Mouse (Mus musculus): Measurements from ENCODE around the gene Ang2. TPM values are rescaled to one million over a fixed set of nuclear protein-coding genes. Genes with fewer than 3 reads are reported as not detected.
"Not testable (repeated sequence)": the region's sequence is repeated elsewhere in the genome, so short reads cannot be mapped to it uniquely, and the experiment has no call there.

Gene Ang2
- not detected in 2 replicates for polyA plus RNA-seq (2015; fragmentation: Nextera tagmentation; extraction: Ambion mirVana)

- 75% methylated on average over 5 of the region's 5 CpGs for WGBS
- Histone ChIP-seq H3K9ac (no peak within 1 kb of the TSS), H3K27me3 (no peaks in the 10 kb centered on the region), H3K4me3 (no peak within 1 kb of the TSS), H3K4me2 (no peak within 1 kb of the TSS), H3K36me3 (no peaks in the 10 kb centered on the region), H3K9me3 (replicated peaks) (no peaks in the 10 kb centered on the region), H3K27ac (no peak within 1 kb of the TSS), H3K4me1 (replicated peaks) (no peaks in the 10 kb centered on the region)
- no peak for ATAC-seq (replicated peaks; ENCODE audit: insufficient number of reproducible peaks, insufficient read depth, low FRiP score, low read depth)
Measured at GRCm38 (mm10) chr14:51199098-51200023, at the start of gene Ang2. Gene Ang2, minus strand, starts transcription at chr14:51199148.

- Histone ChIP-seq H3K4me3 (no peak overlapping the region), H3K9me3 (replicated peaks) (no peaks in the 10 kb centered on the region), H3K36me3 (no peaks in the 10 kb centered on the region), H3K4me1 (replicated peaks) (no peaks in the 10 kb centered on the region), H3K4me2 (no peak overlapping the region), H3K27me3 (no peaks in the 10 kb centered on the region), H3K27ac (no peak overlapping the region), H3K9ac (no peak overlapping the region)
- ATAC-seq (replicated peaks; ENCODE audit: insufficient number of reproducible peaks, insufficient read depth, low FRiP score, low read depth): no peak
- WGBS: 74% methylated on average over 1 of the region's 1 CpGs
Measured at GRCm38 (mm10) chr14:51247736-51248135, 48.8 kb upstream of the Ang2 start.

DNA sequence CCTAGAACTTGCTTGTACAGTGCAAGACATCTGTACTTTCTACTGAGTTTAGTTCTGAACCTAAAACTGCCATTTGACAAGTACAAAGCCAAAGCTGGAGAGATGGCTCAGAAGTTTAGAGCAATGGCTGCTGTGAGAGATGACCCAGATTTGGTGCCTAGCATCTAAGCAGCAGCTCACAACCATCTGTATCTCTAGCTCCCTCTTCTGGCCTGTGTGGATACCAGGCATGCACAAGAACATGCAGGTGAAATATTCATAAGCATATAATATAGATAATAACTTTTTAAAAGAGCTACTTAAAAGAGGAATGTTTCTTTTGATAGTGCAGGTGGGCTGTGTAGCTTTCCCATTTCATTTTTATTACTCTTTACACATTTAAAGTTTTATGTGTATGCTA is 42.0 kb upstream of the Ang2 start:
- H3K4me2 ChIP-seq: no peak overlapping the region
- no peak overlapping the region for H3K9ac ChIP-seq
- no peaks in the 10 kb centered on the region for H3K27me3 ChIP-seq
- ATAC-seq (replicated peaks; ENCODE audit: insufficient number of reproducible peaks, insufficient read depth, low FRiP score, low read depth): no peak
- no peak overlapping the region for H3K4me3 ChIP-seq
- no peaks in the 10 kb centered on the region for H3K9me3 ChIP-seq (replicated peaks)
- H3K36me3 ChIP-seq: no peaks in the 10 kb centered on the region
- H3K27ac ChIP-seq: no peak overlapping the region
- no peaks in the 10 kb centered on the region for H3K4me1 ChIP-seq (replicated peaks)

DNA sequence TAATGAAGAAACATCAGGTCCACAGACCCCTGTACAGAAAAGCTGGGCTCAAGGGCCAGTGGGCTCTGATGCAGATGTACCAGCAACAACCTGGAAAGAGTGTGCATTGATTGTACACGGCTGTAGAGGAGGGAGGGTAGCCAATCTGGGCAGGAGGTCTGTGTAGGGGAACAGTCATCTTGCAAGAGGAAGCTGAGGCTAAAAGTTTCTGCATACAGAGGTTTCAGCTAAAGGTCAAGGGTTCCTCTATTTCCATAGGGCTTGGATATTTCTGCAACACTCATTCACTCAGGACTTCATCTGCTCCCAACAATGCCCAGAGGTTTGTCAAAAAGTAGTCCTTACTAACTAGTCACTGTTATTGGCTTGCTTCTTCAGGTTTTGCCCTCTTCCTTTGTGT is 38.5 kb upstream of the Ang2 start:
- H3K9ac ChIP-seq; H3K27ac ChIP-seq; H3K4me1 ChIP-seq (replicated peaks); ATAC-seq (replicated peaks; ENCODE audit: insufficient number of reproducible peaks, insufficient read depth, low FRiP score, low read depth); H3K27me3 ChIP-seq; H3K36me3 ChIP-seq; H3K9me3 ChIP-seq (replicated peaks); H3K4me3 ChIP-seq; H3K4me2 ChIP-seq: not testable (repeated sequence)
- 79% methylated on average over 1 of the region's 1 CpGs for WGBS

DNA sequence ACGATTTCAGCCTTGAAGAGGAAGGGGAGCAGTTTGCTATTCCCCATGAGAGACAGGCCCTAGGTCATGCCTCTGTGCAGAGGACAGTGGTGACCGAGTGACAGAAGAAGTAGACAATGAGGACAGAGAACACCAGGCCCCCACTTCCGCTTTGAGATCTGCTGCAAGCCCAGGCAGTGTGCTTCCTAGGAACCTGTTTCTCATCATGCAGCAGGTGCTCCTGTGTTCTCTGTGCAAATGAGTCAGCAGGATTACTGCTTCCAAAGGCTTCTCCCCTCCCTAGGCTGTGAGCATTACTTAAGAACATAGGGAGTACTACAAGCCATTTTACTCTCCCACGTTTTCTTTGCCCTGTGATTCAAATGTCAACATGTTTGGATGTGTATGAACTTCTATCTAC is 30.7 kb upstream of the Ang2 start:
- not testable (repeated sequence) for H3K27ac ChIP-seq, H3K4me2 ChIP-seq
- 47% methylated on average over 4 of the region's 4 CpGs for WGBS

GRCm38 (mm10) chr14:51220075-51220474 is 21.1 kb upstream of the Ang2 start:
- not testable (repeated sequence) for H3K27ac ChIP-seq; H3K36me3 ChIP-seq; H3K9ac ChIP-seq; H3K27me3 ChIP-seq; H3K9me3 ChIP-seq (replicated peaks); ATAC-seq (replicated peaks; ENCODE audit: insufficient number of reproducible peaks, insufficient read depth, low FRiP score, low read depth); H3K4me1 ChIP-seq (replicated peaks); H3K4me2 ChIP-seq; H3K4me3 ChIP-seq
- 80% methylated on average over 3 of the region's 3 CpGs for WGBS

More for the DNA sequence above, 30.7 kb upstream of the Ang2 start:
- H3K4me1 ChIP-seq (replicated peaks); H3K36me3 ChIP-seq; ATAC-seq (replicated peaks; ENCODE audit: insufficient number of reproducible peaks, insufficient read depth, low FRiP score, low read depth); H3K27me3 ChIP-seq; H3K9me3 ChIP-seq (replicated peaks); H3K4me3 ChIP-seq; H3K9ac ChIP-seq: not testable (repeated sequence)

DNA sequence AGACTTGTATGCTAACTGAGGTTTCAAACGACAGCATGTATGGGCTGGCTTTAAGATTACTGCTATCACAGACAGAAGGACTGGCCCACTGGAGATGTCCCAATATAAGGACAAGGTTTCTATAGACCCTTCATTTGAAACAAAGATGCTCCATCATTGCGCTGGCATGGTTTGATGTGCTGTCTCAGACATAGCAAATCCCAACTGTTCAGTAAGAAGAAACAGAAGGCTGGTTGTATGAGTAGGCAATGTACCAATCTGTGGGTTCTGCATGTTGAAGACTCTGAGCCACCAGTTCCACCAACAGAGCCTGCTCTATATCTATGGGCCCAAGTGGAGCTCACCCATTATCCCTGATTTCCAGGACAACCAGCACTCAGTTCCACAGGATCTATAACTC is 4.2 kb upstream of the Ang2 start, which contains the start of gene Ear14:
Gene Ear14, plus strand, starts transcription at position 277 of the 400 bp plus-strand sequence.
- Histone ChIP-seq H3K4me3 (no peak within 1 kb of the TSS), H3K4me2 (no peak within 1 kb of the TSS), H3K9me3 (replicated peaks) (no peaks in the 10 kb centered on the region), H3K4me1 (replicated peaks) (no peaks in the 10 kb centered on the region), H3K9ac (no peak within 1 kb of the TSS), H3K27ac (no peak within 1 kb of the TSS), H3K36me3 (no peaks in the 10 kb centered on the region), H3K27me3 (no peaks in the 10 kb centered on the region)
- 81% methylated on average over 2 of the region's 2 CpGs for whole genome bisulfite sequencing
- ATAC-seq (replicated peaks; ENCODE audit: insufficient number of reproducible peaks, insufficient read depth, low FRiP score, low read depth): no peak

DNA sequence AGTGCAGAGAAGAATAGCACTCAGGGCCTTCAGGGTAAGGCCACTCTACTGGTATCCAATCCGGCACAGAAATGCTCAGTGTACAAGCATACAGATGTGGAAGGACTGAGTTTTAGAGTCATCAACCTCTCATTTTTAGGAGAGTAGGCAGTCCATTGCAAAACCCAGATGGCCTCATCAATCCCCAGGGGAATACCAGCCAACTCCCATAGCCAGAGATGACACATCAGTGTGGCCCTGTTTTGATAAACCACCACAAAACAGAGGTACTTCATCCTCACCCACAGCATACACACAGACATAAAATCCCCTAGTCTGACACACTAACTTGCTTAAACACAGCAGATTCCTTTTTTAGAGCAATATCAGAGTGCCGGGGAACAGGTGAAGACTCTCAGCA is 1.5 kb upstream of the Ang2 start:
- H3K9ac ChIP-seq: no peak overlapping the region
- no peaks in the 10 kb centered on the region for H3K9me3 ChIP-seq (replicated peaks)
- H3K36me3 ChIP-seq: no peaks in the 10 kb centered on the region
- no peaks in the 10 kb centered on the region for H3K27me3 ChIP-seq
- ATAC-seq (replicated peaks; ENCODE audit: insufficient number of reproducible peaks, insufficient read depth, low FRiP score, low read depth): no peak
- no peak overlapping the region for H3K4me3 ChIP-seq
- H3K27ac ChIP-seq: no peak overlapping the region
- H3K4me1 ChIP-seq (replicated peaks): no peaks in the 10 kb centered on the region
- 87% methylated on average over 2 of the region's 2 CpGs for WGBS
- H3K4me2 ChIP-seq: no peak overlapping the region

DNA sequence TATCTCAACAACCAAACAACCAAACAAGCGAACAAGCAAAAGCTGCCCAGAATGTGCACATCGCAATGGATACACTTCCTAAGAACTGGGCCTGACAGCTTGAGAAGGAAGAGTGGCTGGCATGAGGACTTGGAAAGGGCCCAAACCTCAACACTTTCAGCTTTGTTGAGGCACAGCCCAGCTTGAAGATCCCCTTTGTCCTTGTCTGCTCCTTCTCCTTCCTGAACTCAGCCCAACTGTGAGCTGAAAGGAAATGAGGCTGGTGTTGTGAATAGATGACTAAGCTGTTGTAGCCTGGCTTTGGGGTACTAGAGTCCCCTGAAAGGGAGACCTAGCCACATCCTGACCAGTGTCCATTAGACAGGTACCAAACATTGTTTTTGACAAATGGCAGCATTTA is 1.1 kb upstream of the Ang2 start:
- Histone ChIP-seq H3K27me3 (no peaks in the 10 kb centered on the region), H3K9me3 (replicated peaks) (no peaks in the 10 kb centered on the region), H3K4me3 (no peak overlapping the region), H3K9ac (no peak overlapping the region), H3K4me2 (no peak overlapping the region), H3K27ac (no peak overlapping the region), H3K36me3 (no peaks in the 10 kb centered on the region), H3K4me1 (replicated peaks) (no peaks in the 10 kb centered on the region)
- WGBS: 83% methylated on average over 2 of the region's 2 CpGs
- no peak for ATAC-seq (replicated peaks; ENCODE audit: insufficient number of reproducible peaks, insufficient read depth, low FRiP score, low read depth)

- ATAC-seq (replicated peaks; ENCODE audit: insufficient number of reproducible peaks, insufficient read depth, low FRiP score, low read depth): no peak; the same call in 1 of the 2 replicates
- H3K27ac ChIP-seq: no peak overlapping the region
- WGBS: 83% methylated on average over 4 of the region's 4 CpGs
Measured at GRCm38 (mm10) chr14:51195681-51196080, 3.3 kb downstream of the Ang2 start.

GRCm38 (mm10) chr14:51181051-51181450 is 17.9 kb downstream of the Ang2 start:
- H3K4me2 ChIP-seq; H3K36me3 ChIP-seq; H3K9me3 ChIP-seq (replicated peaks); H3K9ac ChIP-seq; H3K27ac ChIP-seq; H3K4me1 ChIP-seq (replicated peaks); ATAC-seq (replicated peaks; ENCODE audit: insufficient number of reproducible peaks, insufficient read depth, low FRiP score, low read depth); H3K4me3 ChIP-seq; H3K27me3 ChIP-seq: not testable (repeated sequence)
- WGBS: 59% methylated on average over 2 of the region's 2 CpGs

More at GRCm38 (mm10) chr14:51195681-51196080, 3.3 kb downstream of the Ang2 start:
- Histone ChIP-seq H3K4me3 (no peak overlapping the region), H3K4me1 (replicated peaks) (no peaks in the 10 kb centered on the region), H3K36me3 (no peaks in the 10 kb centered on the region), H3K9ac (no peak overlapping the region), H3K4me2 (no peak overlapping the region), H3K27me3 (no peaks in the 10 kb centered on the region), H3K9me3 (replicated peaks) (no peaks in the 10 kb centered on the region)

GRCm38 (mm10) chr14:51173843-51174242 is 25.1 kb downstream of the Ang2 start:
- no peaks in the 10 kb centered on the region for H3K27me3 ChIP-seq
- WGBS: 83% methylated on average over 4 of the region's 4 CpGs
- H3K4me1 ChIP-seq (replicated peaks): 0 out of 2 replicates have a peak, but pooled peaks cover 5% of the 10 kb centered on the region
- H3K4me3 ChIP-seq: no peak overlapping the region
- H3K36me3 ChIP-seq: no peaks in the 10 kb centered on the region
- H3K27ac ChIP-seq: no peak overlapping the region
- no peak overlapping the region for H3K9ac ChIP-seq
- no peak overlapping the region for H3K4me2 ChIP-seq
- no peak for ATAC-seq (replicated peaks; ENCODE audit: insufficient number of reproducible peaks, insufficient read depth, low FRiP score, low read depth)
- no peaks in the 10 kb centered on the region for H3K9me3 ChIP-seq (replicated peaks)

Measured in heart, embryonic 15.5 days (tissue).